In genomic region chr12:70777866-70778265, GRCm38 (mm10) we compare ENCODE assay signal across 15 mouse cellular contexts. TPM values are rescaled to one million over a fixed set of nuclear protein-coding genes. Genes with fewer than 3 reads are reported as not detected.
DNase-seq lines count a peak whose midpoint lies in the region.
"Had no signal": no experiment of that assay in that cellular context is flagged by ENCODE, and none has a peak within 500 bp of the region (broad histone marks: within the 10 kb centered on the region; RNA-seq: fewer than 3 reads in every experiment).

No protein-coding gene starts in this region.

- DNase-seq in cerebellum, postnatal 10 days: peak; percentile 32 to 51
- DNase-seq in cerebellum, adult 8-10 months: no peak
- DNase-seq in left cerebral cortex, postnatal 4 days: peak; percentile 27
- no peak for DNase-seq in left cerebral cortex, postnatal 10 days (ENCODE audit: extremely low spot score in 1 of 2, low spot score in 2 of 2)
- peak; percentile 74 for DNase-seq in Muller cell, postnatal 12 days (ENCODE audit: inconsistent ontology term)
- DNase-seq in adrenal gland, postnatal 14 days: peak; percentile 65
- DNase-seq in layer of hippocampus, postnatal 25 days (ENCODE audit: extremely low spot score in 1 of 2, low spot score in 1 of 2): no peak
- DNase-seq in thymus, postnatal 36 days: no peak
- DNase-seq: cerebellum, adult 11 months; gastrocnemius, postnatal 25 days; kidney, adult 8-10 months; kidney, postnatal 10 days; lung, postnatal 36 days; thymus, adult 18-20 months; thymus, postnatal 4 days had no signal

- intact Hi-C loops in left cerebral cortex, postnatal 4 days (cut with DNase I): no loop called here
- intact Hi-C loops in left cerebral cortex, postnatal 10 days (cut with DNase I): no loop called here

RNA-seq across cellular contexts. Expression of gene Frmd6, which starts 47.4 kb away (rescaled TPM):
- 10 to 100 TPM; 21.2 to 24.6 TPM for total RNA-seq in left cerebral cortex, postnatal 4 days (2021)
- total RNA-seq in left cerebral cortex, postnatal 10 days (2021): 10 to 100 TPM; 15.0 to 16.8 TPM
- total RNA-seq in adrenal gland, postnatal 14 days (2021): 44.9 and 45.1 TPM in 2 replicates
- 10 to 100 TPM; 15.4 to 16.8 TPM for total RNA-seq in layer of hippocampus, postnatal 25 days (2021)

Comparison
In these comparisons a context has a peak if more than half of its experiments do, and no peak if none do; other contexts are left out.
1. DNase-seq: peak in cerebellum, postnatal 10 days (2 of 2), left cerebral cortex, postnatal 4 days (single experiment), Muller cell, postnatal 12 days (single experiment) and adrenal gland, postnatal 14 days (single experiment); none in cerebellum, adult 8-10 months (single experiment), left cerebral cortex, postnatal 10 days (0 of 2), layer of hippocampus, postnatal 25 days (0 of 2) and thymus, postnatal 36 days (0 of 2).